Mouse (Mus musculus): ENCODE data around the gene Hand2. TPM values are rescaled to one million over a fixed set of nuclear protein-coding genes. Genes with fewer than 3 reads are reported as not detected.
A peak's percentile ranks its signal among the peaks of the same experiment; 100 is the strongest.

Hand2 gene
- 2.9 and 3.6 TPM in 2 replicates for polyA plus RNA-seq (2014; fragmentation: Nextera tagmentation; extraction: Ambion mirVana)

DNA sequence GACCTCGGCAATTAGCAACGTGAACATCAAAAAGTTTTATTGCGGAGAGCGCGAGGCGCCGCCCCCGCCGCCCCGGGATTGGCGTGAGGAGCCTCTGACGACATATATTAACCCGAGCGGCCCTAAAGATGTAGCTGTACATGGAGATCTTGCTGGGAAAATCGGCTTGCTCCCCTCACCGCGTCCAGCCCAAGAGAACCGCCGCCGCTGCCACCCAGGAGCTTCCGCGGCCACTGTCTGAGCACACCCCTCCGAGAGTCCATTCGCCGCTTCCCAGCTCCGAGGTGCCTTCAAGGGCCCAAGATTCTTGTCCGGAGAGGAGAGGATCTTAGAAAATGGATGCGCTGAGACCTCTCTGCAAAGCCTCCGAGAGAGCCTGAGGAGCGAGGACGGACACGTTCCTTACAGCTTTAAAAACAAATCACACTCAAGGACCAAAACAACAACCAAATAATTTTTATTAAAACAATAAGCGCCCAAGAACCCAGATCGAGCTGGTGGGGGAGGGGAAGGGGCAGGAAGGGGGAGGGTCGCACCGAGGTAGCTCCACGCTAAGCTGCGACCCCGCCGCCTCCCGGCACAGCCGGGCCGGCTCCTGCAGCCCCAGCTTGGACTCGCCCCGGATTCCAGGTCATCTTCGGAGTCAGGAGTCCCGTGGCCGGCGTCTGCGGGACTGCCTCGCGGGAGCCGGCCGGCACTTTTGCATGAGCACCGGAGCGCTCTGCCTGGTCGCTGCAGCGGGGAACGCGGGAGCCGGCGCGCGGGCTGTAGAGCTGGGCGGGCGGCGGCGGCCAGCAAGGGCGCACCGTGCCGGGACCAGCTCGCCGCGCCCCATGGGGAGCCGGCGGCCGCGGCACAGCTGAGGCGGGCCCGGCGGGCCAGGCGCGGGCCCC, at the start of gene Hand2:
Gene Hand2, plus strand, starts transcription at position 133 of the 893 bp plus-strand sequence.
- ATAC-seq (ENCODE audit: low read depth) (peak; percentile 48), DNase-seq (ENCODE audit: low spot score) (peak; percentile 79)
- Histone ChIP-seq H3K9me3 (ENCODE audit: control insufficient read depth, low read length) (no peaks in the 10 kb centered on the region), H3K27ac (replicated peaks; ENCODE audit: low read depth, low read length) (peak within 1 kb of the TSS; percentile 83), H3K36me3 (ENCODE audit: control insufficient read depth, insufficient read depth, low read length) (no peaks in the 10 kb centered on the region), H3K4me2 (ENCODE audit: low read depth, low read length) (peak within 1 kb of the TSS; percentile 67), H3K9ac (ENCODE audit: low read depth, low read length) (peak within 1 kb of the TSS; percentile 74), H3K4me1 (ENCODE audit: control insufficient read depth, insufficient read depth, low read length) (peaks cover 5% of the 10 kb centered on the region; the same call in 1 of the 2 replicates), H3K27me3 (replicated peaks; ENCODE audit: control insufficient read depth, insufficient read depth, low read length) (peaks cover 96% of the 10 kb centered on the region), H3K4me3 (ENCODE audit: low read depth, low read length) (peak within 1 kb of the TSS; percentile 47)
- WGBS: 1% methylated on average over 52 of the region's 83 CpGs

DNA sequence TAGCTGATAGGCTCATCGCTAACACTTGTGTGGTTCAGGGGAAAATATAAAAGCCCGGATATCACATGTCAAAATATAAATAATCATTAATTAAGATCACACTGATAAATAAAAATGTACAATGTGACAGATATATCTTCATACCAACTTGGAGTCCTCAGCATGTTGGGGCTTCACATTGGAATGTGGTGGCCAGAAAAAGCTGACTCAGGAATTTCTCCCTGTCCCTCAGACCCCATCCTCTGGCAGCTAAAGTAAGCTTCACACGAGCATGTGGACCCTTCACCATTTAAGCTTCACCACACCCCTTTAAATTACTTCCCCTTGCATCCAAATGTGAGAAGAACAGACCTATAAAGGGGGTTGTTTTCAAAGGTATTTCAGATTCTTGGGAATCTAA, 47.7 kb upstream of the Hand2 start:
- Histone ChIP-seq H3K27ac (replicated peaks; ENCODE audit: low read depth, low read length) (no peak overlapping the region), H3K27me3 (replicated peaks; ENCODE audit: control insufficient read depth, insufficient read depth, low read length) (no peaks in the 10 kb centered on the region), H3K9ac (ENCODE audit: low read depth, low read length) (no peak overlapping the region), H3K4me1 (ENCODE audit: control insufficient read depth, insufficient read depth, low read length) (no peaks in the 10 kb centered on the region), H3K4me2 (ENCODE audit: low read depth, low read length) (no peak overlapping the region), H3K9me3 (ENCODE audit: control insufficient read depth, low read length) (no peaks in the 10 kb centered on the region), H3K36me3 (ENCODE audit: control insufficient read depth, insufficient read depth, low read length) (no peaks in the 10 kb centered on the region), H3K4me3 (ENCODE audit: low read depth, low read length) (no peak overlapping the region)
- ATAC-seq (ENCODE audit: low read depth) (no peak), DNase-seq (ENCODE audit: low spot score) (no peak)
- WGBS: 62% methylated on average over 3 of the region's 3 CpGs

DNA sequence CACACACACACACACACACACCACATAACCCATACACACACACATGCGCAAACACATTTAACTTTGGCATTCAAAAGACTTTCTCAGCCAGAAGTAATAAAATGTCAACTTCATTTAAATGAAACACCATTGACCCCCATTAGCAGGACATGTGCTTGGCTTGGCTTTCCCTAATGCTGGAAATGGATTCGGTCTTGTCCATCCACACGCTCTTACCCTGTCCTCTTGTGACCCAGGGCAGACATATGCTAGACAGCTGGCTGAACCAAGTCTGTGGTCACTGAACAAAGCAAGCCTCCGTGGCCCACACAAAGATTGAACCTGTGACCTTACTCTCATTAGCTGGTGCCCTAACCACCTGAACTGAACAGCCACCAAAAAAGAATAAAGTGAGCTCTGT, 27.3 kb upstream of the Hand2 start:
- WGBS: 55% methylated on average over 4 of the region's 4 CpGs
- peak; percentile 84; the same call in 1 of the 2 replicates for ATAC-seq (ENCODE audit: low read depth)
- Histone ChIP-seq H3K36me3 (ENCODE audit: control insufficient read depth, insufficient read depth, low read length) (no peaks in the 10 kb centered on the region), H3K4me2 (ENCODE audit: low read depth, low read length) (no peak overlapping the region), H3K4me1 (ENCODE audit: control insufficient read depth, insufficient read depth, low read length) (no peaks in the 10 kb centered on the region), H3K9me3 (ENCODE audit: control insufficient read depth, low read length) (no peaks in the 10 kb centered on the region), H3K27ac (replicated peaks; ENCODE audit: low read depth, low read length) (no peak overlapping the region), H3K27me3 (replicated peaks; ENCODE audit: control insufficient read depth, insufficient read depth, low read length) (no peaks in the 10 kb centered on the region), H3K9ac (ENCODE audit: low read depth, low read length) (no peak overlapping the region), H3K4me3 (ENCODE audit: low read depth, low read length) (no peak overlapping the region)
- DNase-seq (ENCODE audit: low spot score): peak; percentile 50

DNA sequence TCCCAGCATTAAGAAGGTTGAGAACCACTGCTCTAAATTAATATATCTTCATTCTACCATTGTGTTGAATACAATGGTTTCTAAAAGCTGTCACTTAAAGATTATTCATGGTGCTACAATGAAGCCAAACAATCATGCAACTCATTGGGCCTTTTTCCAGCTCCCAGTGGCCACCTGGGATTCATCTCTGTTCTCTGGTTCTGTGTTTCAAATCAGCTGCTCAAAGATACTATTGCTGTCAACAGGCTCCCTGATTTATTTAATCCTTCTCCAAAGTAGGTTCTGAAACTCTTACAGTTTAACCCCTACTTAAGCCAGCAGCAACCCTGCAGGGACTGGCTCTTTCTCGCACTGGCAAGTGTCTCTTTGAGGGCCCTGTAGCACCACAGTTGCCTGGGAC, 17.3 kb upstream of the Hand2 start:
- H3K4me1 ChIP-seq (ENCODE audit: control insufficient read depth, insufficient read depth, low read length): no peaks in the 10 kb centered on the region
- no peaks in the 10 kb centered on the region for H3K36me3 ChIP-seq (ENCODE audit: control insufficient read depth, insufficient read depth, low read length)
- no peak overlapping the region for H3K4me2 ChIP-seq (ENCODE audit: low read depth, low read length)
- peaks cover 14% of the 10 kb centered on the region for H3K27me3 ChIP-seq (replicated peaks; ENCODE audit: control insufficient read depth, insufficient read depth, low read length)
- H3K9me3 ChIP-seq (ENCODE audit: control insufficient read depth, low read length): no peaks in the 10 kb centered on the region
- ATAC-seq (ENCODE audit: low read depth) (no peak), DNase-seq (ENCODE audit: low spot score) (no peak)
- 44% methylated on average over 1 of the region's 1 CpGs for WGBS
- no peak overlapping the region for H3K4me3 ChIP-seq (ENCODE audit: low read depth, low read length)
- H3K9ac ChIP-seq (ENCODE audit: low read depth, low read length): no peak overlapping the region
- H3K27ac ChIP-seq (replicated peaks; ENCODE audit: low read depth, low read length): no peak overlapping the region

DNA sequence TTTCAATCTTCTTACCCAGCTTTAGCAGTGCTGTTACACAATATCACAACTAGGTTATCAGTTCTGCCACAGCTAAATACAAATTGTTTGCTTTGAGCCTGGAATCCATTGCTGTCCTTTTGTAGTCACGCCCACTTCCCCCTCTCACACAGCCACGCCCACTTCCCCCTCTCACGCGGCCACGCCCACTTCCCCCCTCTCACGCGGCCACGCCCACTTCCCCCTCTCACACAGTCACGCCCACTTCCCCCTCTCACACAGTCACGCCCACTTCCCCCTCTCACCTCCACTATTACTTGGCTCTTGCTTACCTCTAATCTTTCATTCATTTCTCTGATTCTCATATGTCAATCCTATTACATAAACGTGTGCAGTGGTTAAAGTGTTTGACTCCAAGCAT, 15.8 kb upstream of the Hand2 start:
- Histone ChIP-seq H3K4me1 (ENCODE audit: control insufficient read depth, insufficient read depth, low read length) (no peaks in the 10 kb centered on the region), H3K36me3 (ENCODE audit: control insufficient read depth, insufficient read depth, low read length) (no peaks in the 10 kb centered on the region), H3K4me2 (ENCODE audit: low read depth, low read length) (no peak overlapping the region), H3K27ac (replicated peaks; ENCODE audit: low read depth, low read length) (no peak overlapping the region), H3K4me3 (ENCODE audit: low read depth, low read length) (no peak overlapping the region), H3K9ac (ENCODE audit: low read depth, low read length) (no peak overlapping the region), H3K27me3 (replicated peaks; ENCODE audit: control insufficient read depth, insufficient read depth, low read length) (peaks cover 22% of the 10 kb centered on the region), H3K9me3 (ENCODE audit: control insufficient read depth, low read length) (no peaks in the 10 kb centered on the region)
- 53% methylated on average over 11 of the region's 11 CpGs for WGBS
- DNase-seq (ENCODE audit: low spot score) (no peak), ATAC-seq (ENCODE audit: low read depth) (no peak)

DNA sequence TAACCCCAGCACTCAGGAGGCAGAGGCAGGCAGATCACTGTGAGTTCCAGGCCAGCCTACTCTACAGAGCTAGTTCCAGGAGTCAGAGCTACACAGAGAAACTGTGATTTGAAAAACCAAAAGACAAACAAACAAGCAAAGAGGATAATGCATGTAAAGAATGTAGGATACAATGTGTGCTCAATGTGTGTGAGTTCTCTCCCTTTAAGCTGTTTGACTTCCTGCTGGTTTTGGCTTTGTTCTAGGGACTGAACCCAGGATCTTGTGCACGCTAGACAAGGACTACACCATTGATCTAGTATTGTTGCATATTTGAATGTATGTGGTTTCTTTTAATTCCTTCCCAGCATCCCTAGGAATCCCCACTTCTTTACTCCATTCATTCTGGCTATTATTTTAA, 14.3 kb upstream of the Hand2 start:
- H3K4me1 ChIP-seq (ENCODE audit: control insufficient read depth, insufficient read depth, low read length): no peaks in the 10 kb centered on the region
- H3K36me3 ChIP-seq (ENCODE audit: control insufficient read depth, insufficient read depth, low read length): no peaks in the 10 kb centered on the region
- H3K4me2 ChIP-seq (ENCODE audit: low read depth, low read length): no peak overlapping the region
- H3K27ac ChIP-seq (replicated peaks; ENCODE audit: low read depth, low read length): no peak overlapping the region
- H3K27me3 ChIP-seq (replicated peaks; ENCODE audit: control insufficient read depth, insufficient read depth, low read length): peaks cover 34% of the 10 kb centered on the region
- H3K4me3 ChIP-seq (ENCODE audit: low read depth, low read length): no peak overlapping the region
- H3K9ac ChIP-seq (ENCODE audit: low read depth, low read length): no peak overlapping the region
- H3K9me3 ChIP-seq (ENCODE audit: control insufficient read depth, low read length): no peaks in the 10 kb centered on the region
- DNase-seq (ENCODE audit: low spot score) (no peak), ATAC-seq (ENCODE audit: low read depth) (no peak)
- 52% methylated on average over 1 of the region's 1 CpGs for WGBS

DNA sequence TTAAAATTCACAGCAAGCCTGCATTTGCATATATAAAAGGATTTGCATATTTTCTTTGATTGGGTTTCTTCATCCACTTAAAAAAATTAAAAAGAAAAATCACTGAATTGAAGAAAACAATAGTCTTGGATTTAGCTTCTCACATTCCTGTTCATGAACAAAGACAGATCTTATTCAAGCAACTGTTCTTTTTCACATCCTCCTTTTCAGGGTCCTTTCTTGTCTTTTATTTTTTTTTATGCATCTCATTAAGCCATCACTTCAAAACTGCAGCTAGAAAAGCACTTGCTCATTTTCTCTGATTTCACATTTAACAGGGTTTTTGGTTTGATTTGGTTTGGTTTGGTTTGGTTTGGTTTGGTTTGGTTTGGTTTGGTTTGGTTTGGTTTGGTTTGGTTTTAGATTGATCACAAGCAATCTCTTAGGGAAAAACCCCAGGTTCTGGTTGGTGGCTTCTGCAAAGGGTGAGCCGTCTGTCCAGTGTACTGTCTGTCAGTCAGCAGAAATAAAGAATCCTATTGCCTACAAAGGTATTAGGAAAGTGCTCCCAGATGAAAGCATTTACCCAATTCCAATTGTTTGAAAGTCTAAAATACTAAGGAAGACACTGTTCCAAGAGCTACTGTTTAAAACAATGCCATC, 10.8 kb upstream of the Hand2 start:
- no peak overlapping the region for H3K27ac ChIP-seq (replicated peaks; ENCODE audit: low read depth, low read length)
- no peak overlapping the region for H3K4me2 ChIP-seq (ENCODE audit: low read depth, low read length)
- DNase-seq (ENCODE audit: low spot score) (no peak), ATAC-seq (ENCODE audit: low read depth) (no peak)
- no peaks in the 10 kb centered on the region for H3K36me3 ChIP-seq (ENCODE audit: control insufficient read depth, insufficient read depth, low read length)
- peaks cover 4% of the 10 kb centered on the region; the same call in 1 of the 2 replicates for H3K4me1 ChIP-seq (ENCODE audit: control insufficient read depth, insufficient read depth, low read length)
- no peaks in the 10 kb centered on the region for H3K9me3 ChIP-seq (ENCODE audit: control insufficient read depth, low read length)
- H3K27me3 ChIP-seq (replicated peaks; ENCODE audit: control insufficient read depth, insufficient read depth, low read length): peaks cover 67% of the 10 kb centered on the region
- WGBS: 33% methylated on average over 1 of the region's 1 CpGs
- H3K9ac ChIP-seq (ENCODE audit: low read depth, low read length): no peak overlapping the region
- no peak overlapping the region for H3K4me3 ChIP-seq (ENCODE audit: low read depth, low read length)

DNA sequence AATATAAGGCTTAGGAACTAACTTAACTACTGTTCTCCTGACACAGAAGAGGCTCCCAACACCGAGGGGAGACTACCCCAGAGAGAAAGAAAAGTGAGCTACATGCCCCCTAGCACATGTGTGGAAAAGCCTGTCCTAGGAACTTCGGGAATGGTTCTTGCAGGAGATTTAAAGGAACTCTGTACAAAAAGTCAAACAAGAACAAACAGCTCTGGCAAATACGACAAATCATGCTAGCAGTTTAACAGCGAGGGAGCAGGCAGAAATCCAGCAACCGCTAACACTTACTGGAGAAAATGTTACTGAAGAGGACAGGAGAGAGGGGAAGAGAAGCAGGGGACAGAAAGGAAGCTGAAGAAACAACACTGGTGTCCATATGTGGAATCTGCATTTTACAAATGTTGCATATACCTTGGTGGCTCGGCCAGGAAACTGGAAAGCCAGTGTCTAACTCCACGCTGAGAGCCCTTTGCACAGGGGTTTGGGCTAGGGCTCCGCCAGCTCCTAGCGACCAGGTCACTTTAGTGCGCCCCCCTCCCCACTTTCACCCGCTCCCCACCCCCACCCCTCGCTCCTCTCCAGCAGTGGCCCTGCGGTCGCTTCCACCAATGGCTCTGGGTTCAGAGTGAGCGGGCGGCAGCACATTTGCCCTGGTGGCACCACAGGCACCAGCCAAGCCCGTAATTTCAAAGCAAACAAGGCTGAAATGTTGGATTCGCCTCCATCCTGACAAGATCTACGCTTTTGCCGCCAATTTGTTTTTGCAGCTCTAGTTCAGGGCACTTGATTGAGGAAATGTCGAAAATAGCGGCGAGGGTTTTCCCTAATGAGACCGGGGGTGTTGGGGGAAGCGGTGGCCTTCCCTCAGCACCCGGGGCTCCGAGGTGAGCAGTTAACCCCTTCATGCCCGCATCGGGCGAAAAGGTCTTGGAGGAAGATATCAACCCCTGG, 8.5 kb upstream of the Hand2 start:
- Histone ChIP-seq H3K4me3 (ENCODE audit: low read depth, low read length) (peak overlapping the region; percentile 31), H3K27me3 (replicated peaks; ENCODE audit: control insufficient read depth, insufficient read depth, low read length) (peaks cover 83% of the 10 kb centered on the region), H3K27ac (replicated peaks; ENCODE audit: low read depth, low read length) (peak overlapping the region; percentile 67), H3K9ac (ENCODE audit: low read depth, low read length) (peak overlapping the region; percentile 53), H3K4me2 (ENCODE audit: low read depth, low read length) (peak overlapping the region; percentile 56), H3K36me3 (ENCODE audit: control insufficient read depth, insufficient read depth, low read length) (no peaks in the 10 kb centered on the region), H3K4me1 (ENCODE audit: control insufficient read depth, insufficient read depth, low read length) (peaks cover 4% of the 10 kb centered on the region; the same call in 1 of the 2 replicates), H3K9me3 (ENCODE audit: control insufficient read depth, low read length) (no peaks in the 10 kb centered on the region)
- whole genome bisulfite sequencing: under 1% methylated on average over 30 of the region's 30 CpGs
- ATAC-seq (ENCODE audit: low read depth) (no peak), DNase-seq (ENCODE audit: low spot score) (no peak)
